Mouse (Mus musculus): ENCODE results near the gene Ttbk1.

- no peak for TF ChIP-seq POLR2A (IDR thresholded peaks at IDR 0.05; ENCODE audit: control insufficient read depth in 1 of 2, insufficient read depth in 1 of 2, low read depth in 1 of 2, low read length in 2 of 2, poor library complexity in 1 of 2)
- TF ChIP-seq NELFE (IDR thresholded peaks at IDR 0.05; ENCODE audit: low read depth, low read length): no peak
- no peak for TF ChIP-seq GATA1 (IDR thresholded peaks at IDR 0.05; ENCODE audit: low read depth, low read length)
- 0 out of 2 replicates have a peak, but pooled peaks have one; percentile 29 for TF ChIP-seq ZNF384 (IDR thresholded peaks at IDR 0.05; ENCODE audit: low read depth, low read length)
- peak; percentile 58 for TF ChIP-seq SMC3 (IDR thresholded peaks at IDR 0.05; ENCODE audit: low read depth, low read length)
- peak; percentile 60; the same call in 1 of the 2 replicates for TF ChIP-seq TCF12 (IDR thresholded peaks at IDR 0.05; ENCODE audit: low read depth, low read length)
- no peak for TF ChIP-seq MAZ (IDR thresholded peaks at IDR 0.05; ENCODE audit: low read depth, low read length)
- TF ChIP-seq CHD1 (IDR thresholded peaks at IDR 0.05; ENCODE audit: low read depth, low read length): no peak
- no peak for TF ChIP-seq POLR2AphosphoS2 (IDR thresholded peaks at IDR 0.05; ENCODE audit: low read length)
- TF ChIP-seq CHD2 (IDR thresholded peaks at IDR 0.05; ENCODE audit: low read length): no peak
- TF ChIP-seq ZKSCAN1 (IDR thresholded peaks at IDR 0.05; ENCODE audit: low read depth, low read length): no peak
- TF ChIP-seq CTCF (IDR thresholded peaks at IDR 0.05 in 2 of 3, conservative IDR thresholded peaks at IDR 0.05 in 1 of 3; ENCODE audit: control insufficient read depth in 1 of 3, insufficient read depth in 1 of 3, low read depth in 2 of 3, low read length in 3 of 3, poor library complexity in 1 of 3, severe bottlenecking in 1 of 3): peak in 2 of 3 experiments; percentile 57 to 64; a peak in 5 of 6 replicates
- TF ChIP-seq UBTF (IDR thresholded peaks at IDR 0.05; ENCODE audit: borderline replicate concordance, insufficient read depth, low read depth, low read length): no peak
Observed at GRCm38 (mm10) chr17:46419717-46420116, 67.8 kb downstream of the Ttbk1 start.

Data from MEL (cell line).